Mouse (Mus musculus) olfactory bulb, adult 2 months (tissue): ENCODE measurements around the gene Slc8b1.

Experiments used
- CTCF ChIP-seq: fragments of 200-500 bp; IDR thresholded peaks from 2 replicates; pipeline ENCODE4 v1.5.1; 2012; ENCODE audit warnings: low read depth, mild to moderate bottlenecking, low read length, moderate library complexity; ENCODE audit not compliant: insufficient read depth
- POLR2A ChIP-seq: fragments of 200-500 bp; IDR thresholded peaks from 2 replicates; pipeline ENCODE4 v1.6.1; 2012; ENCODE audit warnings: mild to moderate bottlenecking, low read depth, low read length, moderate library complexity; ENCODE audit not compliant: insufficient read depth

DNA sequence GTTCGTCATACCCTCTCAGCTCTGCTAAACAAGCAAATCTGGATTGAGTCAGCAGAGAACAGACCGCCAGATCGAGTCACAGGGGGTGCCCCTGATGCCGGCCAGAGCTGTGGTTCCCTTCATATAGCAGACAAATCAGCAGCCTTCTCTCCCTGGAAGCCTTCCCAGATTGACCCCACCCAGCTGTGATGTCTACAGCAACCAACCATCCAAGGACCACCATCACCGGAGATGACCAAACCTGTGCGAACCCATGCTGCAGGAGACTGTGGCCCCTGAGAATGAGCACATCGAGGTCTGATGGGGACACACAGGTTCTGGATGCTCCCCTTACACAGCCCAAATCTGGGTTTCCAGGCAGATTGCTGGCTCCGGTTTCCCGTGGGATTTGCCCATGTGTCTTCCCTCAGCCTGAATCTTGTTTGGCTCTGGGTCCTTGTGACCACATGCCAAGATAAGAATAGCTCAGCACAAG lies 8.8 kb upstream of the Slc8b1 start:
- TF ChIP-seq POLR2A (no peak), CTCF (no peak)
